Mouse (Mus musculus) CH12.LX (cell line): Measurements from ENCODE around the gene Asic2. TPM values are rescaled to one million over a fixed set of nuclear protein-coding genes. Genes with fewer than 3 reads are reported as not detected.

Experiments
- DNase-seq: peaks from one replicate; pipeline ENCODE4 v3.0.0-alpha.2; 2013; ENCODE audit errors: extremely low read depth
- H3K27ac ChIP-seq: 2 replicates; pipeline ENCODE4 v1.5.1; 2012; ENCODE audit warnings: low read depth, mild to moderate bottlenecking, control low read depth, moderate library complexity; ENCODE audit not compliant: insufficient read depth
- H3K27me3 ChIP-seq: replicated peaks from 2 replicates; pipeline ENCODE3; 2012; ENCODE audit warnings: inconsistent platforms
- H3K36me3 ChIP-seq, 2 experiments: replicated peaks in 1 of 2; 2 replicates each; pipeline versions ENCODE3 to v1.6.1; 2012; ENCODE audit warnings: inconsistent platforms in 1 of 2, low read length in 1 of 2, mild to moderate bottlenecking in 1 of 2, mixed read lengths in 1 of 2, moderate library complexity in 1 of 2; ENCODE audit not compliant: control insufficient read depth in 1 of 2, insufficient read depth in 1 of 2
- H3K4me1 ChIP-seq, 2 experiments: 2 replicates each; pipeline ENCODE4 v1.6.1; 2012; ENCODE audit warnings: inconsistent platforms in 1 of 2, moderate library complexity in 1 of 2; ENCODE audit not compliant: insufficient read depth in 2 of 2, control insufficient read depth in 1 of 2
- H3K4me2 ChIP-seq: 2 replicates; pipeline ENCODE4 v1.6.1; 2012; ENCODE audit warnings: low read depth, mild to moderate bottlenecking, control low read depth; ENCODE audit not compliant: poor library complexity, insufficient read depth, severe bottlenecking
- H3K4me3 ChIP-seq, 3 experiments: fragments of 150-350 bp in 1 of 3; sonication (generic) in 1 of 3; replicated peaks in 1 of 3; 2 replicates each; pipeline versions ENCODE3 to v1.5.1; 2011 to 2012; ENCODE audit warnings: low read depth in 2 of 3, low read length in 2 of 3, mild to moderate bottlenecking in 2 of 3, moderate library complexity in 2 of 3, control low read depth in 1 of 3, improper control_type of control experiment in 1 of 3, inconsistent platforms in 1 of 3, mixed read lengths in 1 of 3; ENCODE audit not compliant: poor library complexity in 1 of 3
- H3K79me2 ChIP-seq: replicated peaks from 2 replicates; pipeline ENCODE4 v1.6.1; 2012; ENCODE audit warnings: mild to moderate bottlenecking, moderate library complexity; ENCODE audit not compliant: control insufficient read depth, poor library complexity, insufficient read depth, severe bottlenecking; ENCODE audit errors: extremely low read depth
- H3K9ac ChIP-seq: 2 replicates; pipeline ENCODE4 v1.6.1; 2012; ENCODE audit warnings: low read depth, mild to moderate bottlenecking, control low read depth, moderate library complexity; ENCODE audit not compliant: insufficient read depth
- H3K9me3 ChIP-seq: replicated peaks from 2 replicates; pipeline ENCODE3; 2012; ENCODE audit warnings: low read length, inconsistent platforms, mixed read lengths
- BHLHE40 ChIP-seq: IDR thresholded peaks from 2 replicates; pipeline ENCODE4 v1.6.1; 2011; ENCODE audit warnings: mild to moderate bottlenecking, low read depth, low read length, improper control_type of control experiment
- CHD1 ChIP-seq: IDR thresholded peaks from 2 replicates; pipeline ENCODE4 v1.6.1; 2012; ENCODE audit warnings: low read depth, low read length, improper control_type of control experiment, inconsistent platforms
- E2F4 ChIP-seq: IDR thresholded peaks from 2 replicates; pipeline ENCODE4 v1.6.1; 2011; ENCODE audit warnings: low read depth, low read length, improper control_type of control experiment; ENCODE audit not compliant: insufficient replicate concordance
- ELF1 ChIP-seq: IDR thresholded peaks from 2 replicates; pipeline ENCODE4 v1.6.1; 2014; ENCODE audit warnings: low read depth, mild to moderate bottlenecking, inconsistent platforms, low read length, improper control_type of control experiment
- EP300 ChIP-seq: IDR thresholded peaks from 2 replicates; pipeline ENCODE4 v1.6.1; 2011; ENCODE audit warnings: low read length, improper control_type of control experiment
- GABPA ChIP-seq: IDR thresholded peaks from 2 replicates; pipeline ENCODE4 v1.6.1; 2012; ENCODE audit warnings: low read depth, low read length, improper control_type of control experiment, inconsistent platforms; ENCODE audit not compliant: insufficient replicate concordance
- IRF4 ChIP-seq: IDR thresholded peaks from 2 replicates; pipeline ENCODE4 v1.6.1; 2014; ENCODE audit warnings: low read depth, mild to moderate bottlenecking, inconsistent platforms, low read length, improper control_type of control experiment
- JUND ChIP-seq: conservative IDR thresholded peaks from 2 replicates; pipeline ENCODE4 v1.6.1; 2011; ENCODE audit warnings: low read depth, low read length, improper control_type of control experiment
- MAX ChIP-seq: IDR thresholded peaks from 2 replicates; pipeline ENCODE4 v1.6.1; 2011; ENCODE audit warnings: low read length, improper control_type of control experiment
- MAZ ChIP-seq: IDR thresholded peaks from 2 replicates; pipeline ENCODE4 v1.6.1; 2012; ENCODE audit warnings: low read depth, mild to moderate bottlenecking, inconsistent platforms, low read length, improper control_type of control experiment, moderate library complexity
- MEF2A ChIP-seq: IDR thresholded peaks from 2 replicates; pipeline ENCODE4 v1.6.1; 2014; ENCODE audit warnings: low read depth, mild to moderate bottlenecking, inconsistent platforms, low read length, improper control_type of control experiment, borderline replicate concordance
- NELFE ChIP-seq: IDR thresholded peaks from 2 replicates; pipeline ENCODE4 v1.6.1; 2011; ENCODE audit warnings: low read depth, low read length, improper control_type of control experiment
- NRF1 ChIP-seq: IDR thresholded peaks from 2 replicates; pipeline ENCODE4 v1.6.1; 2014; ENCODE audit warnings: low read depth, mild to moderate bottlenecking, inconsistent platforms, low read length, improper control_type of control experiment, moderate library complexity
- PAX5 ChIP-seq: IDR thresholded peaks from 2 replicates; pipeline ENCODE4 v1.6.1; 2012; ENCODE audit warnings: low read length, inconsistent platforms, mixed read lengths
- RAD21 ChIP-seq: IDR thresholded peaks from 2 replicates; pipeline ENCODE4 v1.6.1; 2011; ENCODE audit warnings: low read depth, mild to moderate bottlenecking, low read length, improper control_type of control experiment, moderate library complexity
- SIN3A ChIP-seq: IDR thresholded peaks from 2 replicates; pipeline ENCODE4 v1.6.1; 2012; ENCODE audit warnings: low read length, improper control_type of control experiment, inconsistent platforms
- TBP ChIP-seq: conservative IDR thresholded peaks from 2 replicates; pipeline ENCODE4 v1.6.1; 2011; ENCODE audit warnings: low read depth, low read length, improper control_type of control experiment
- TCF12 ChIP-seq: IDR thresholded peaks from 2 replicates; pipeline ENCODE4 v1.6.1; 2014; ENCODE audit warnings: low read depth, mild to moderate bottlenecking, inconsistent platforms, low read length, improper control_type of control experiment
- UBTF ChIP-seq: IDR thresholded peaks from 2 replicates; pipeline ENCODE4 v1.6.1; 2012; ENCODE audit warnings: low read depth, mild to moderate bottlenecking, inconsistent platforms, low read length, improper control_type of control experiment, moderate library complexity
- USF2 ChIP-seq: conservative IDR thresholded peaks from 2 replicates; pipeline ENCODE4 v1.6.1; 2011; ENCODE audit warnings: low read depth, low read length, improper control_type of control experiment
- ZC3H11A ChIP-seq: IDR thresholded peaks from 2 replicates; pipeline ENCODE4 v1.6.1; 2012; ENCODE audit warnings: low read depth, mild to moderate bottlenecking, inconsistent platforms, low read length, improper control_type of control experiment
- ZKSCAN1 ChIP-seq: IDR thresholded peaks from 2 replicates; pipeline ENCODE4 v1.6.1; 2012; ENCODE audit warnings: low read depth, inconsistent platforms, low read length, improper control_type of control experiment, borderline replicate concordance
- ZNF384 ChIP-seq: IDR thresholded peaks from 2 replicates; pipeline ENCODE4 v1.6.1; 2012; ENCODE audit warnings: low read depth, low read length, improper control_type of control experiment, inconsistent platforms
- dilution Hi-C: fragments of 300-500 bp; cut with MboI; formaldehyde crosslinking; loops from 2 replicates; pipeline ENCODE4 v1.14.3; 2020; ENCODE audit warnings: low sequenced_read_pairs; ENCODE audit not compliant: extremely low pct_unique_long_range_greater_than_20kb, extremely low pct_ligation_motif_present
- in situ Hi-C: fragments of 300-500 bp; cut with MboI; formaldehyde crosslinking; loops from 3 replicates; pipeline ENCODE4 v1.14.3; 2019; ENCODE audit warnings: low sequenced_read_pairs, low pct_ligation_motif_present, low pct_unique_long_range_greater_than_20kb, mixed read lengths
- polyA plus RNA-seq: library from polyadenylated mRNA; unstranded; fragments of >175 nt; gene quantifications from 2 replicates; pipeline ENCODE4 v1.2.1, GENCODE M21; 2012; ENCODE audit warnings: low read depth; ENCODE audit not compliant: insufficient read length
- total RNA-seq, 2 experiments: library from RNA; depleted of rRNA; stranded (reverse); fragments of 300-350 nt in 1 of 2; fragments of >200 nt in 1 of 2; gene quantifications; 2 replicates each; pipeline ENCODE4 v1.2.3; 2012 to 2014

The Asic2 gene
- total and polyA plus RNA-seq, 3 experiments = not detected

DNA sequence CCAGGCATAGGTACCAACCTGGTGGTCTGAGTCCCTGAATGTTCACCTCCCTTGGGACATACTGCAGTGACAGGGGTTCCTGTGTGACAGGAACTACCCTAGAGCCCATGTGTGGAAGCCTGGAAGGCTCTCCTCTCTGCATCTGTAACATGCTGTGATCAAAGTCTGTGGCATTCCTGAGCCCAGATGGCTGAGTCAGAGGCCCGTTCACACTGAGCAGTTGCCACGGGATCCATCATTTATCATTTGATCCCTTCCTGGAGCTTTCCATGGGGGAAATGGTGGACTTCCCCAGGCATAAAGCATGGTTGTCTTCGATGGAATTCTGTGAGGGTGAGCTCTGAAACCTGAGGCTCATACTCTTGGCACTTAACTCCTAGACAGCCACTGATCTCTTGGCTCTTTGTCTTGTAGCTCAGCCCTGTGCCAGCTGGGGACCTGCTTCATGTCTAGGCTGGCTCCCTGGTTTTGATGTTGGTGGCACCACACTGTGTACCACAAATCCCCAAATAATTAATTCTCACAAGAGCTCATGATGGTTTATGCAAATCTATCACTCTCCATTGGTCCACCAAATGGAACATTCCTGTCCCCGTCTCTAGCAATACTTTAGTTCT is 1054.7 kb downstream of the Asic2 start:
- H3K9me3 ChIP-seq = no peaks in the 10 kb centered on the region
- no peaks in the 10 kb centered on the region for H3K79me2 ChIP-seq
- H3K4me3 ChIP-seq = no peak overlapping the region
- H3K4me1 ChIP-seq = no peaks in the 10 kb centered on the region
- dilution Hi-C loops (no loop called here), in situ Hi-C loops (loop anchor here (25.0 kb wide), 1 partner anchor 599 kb away; no protein-coding TSS in a partner anchor)
- H3K4me2 ChIP-seq = no peak overlapping the region
- TF ChIP-seq GABPA = no peak
- TF ChIP-seq UBTF = no peak
- no peak for TF ChIP-seq PAX5
- no peak for TF ChIP-seq MAZ
- TF ChIP-seq IRF4 = no peak
- no peak for DNase-seq
- H3K9ac ChIP-seq = no peak overlapping the region
- H3K27me3 ChIP-seq = peaks cover 68% of the 10 kb centered on the region
- no peak overlapping the region for H3K27ac ChIP-seq
- H3K36me3 ChIP-seq = no peaks in the 10 kb centered on the region

DNA sequence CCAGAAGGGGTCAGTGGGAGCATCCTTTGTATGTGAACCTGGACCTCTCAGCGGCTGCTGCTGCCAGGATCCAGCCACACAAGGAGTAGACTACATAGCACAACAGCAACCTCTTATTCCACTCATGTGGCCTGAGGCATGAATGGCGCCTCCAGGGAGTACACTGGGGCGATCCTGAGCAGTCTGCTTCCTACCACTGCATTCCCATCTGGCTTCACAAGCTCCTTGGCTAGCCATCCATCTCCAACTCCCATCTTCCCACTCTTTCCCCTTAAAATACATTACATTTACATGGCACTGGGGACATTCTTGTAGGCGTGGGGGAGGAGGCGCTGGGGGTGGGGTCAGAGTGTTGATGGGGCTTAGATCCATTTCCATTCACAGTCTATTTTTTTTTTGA is 1055.5 kb downstream of the Asic2 start:
- TF ChIP-seq NELFE (no peak), CHD1 (no peak), RAD21 (no peak), MAX (no peak), MAZ (no peak), USF2 (no peak), E2F4 (no peak), TBP (no peak), IRF4 (no peak), NRF1 (no peak), MEF2A (no peak), BHLHE40 (no peak), JUND (no peak), ZC3H11A (no peak), EP300 (no peak), ZKSCAN1 (no peak), SIN3A (no peak), ZNF384 (no peak), ELF1 (no peak), TCF12 (no peak)
- H3K27ac ChIP-seq = no peak overlapping the region
- in situ Hi-C loops = loop anchor here (25.0 kb wide), 1 partner anchor 600 kb away; no protein-coding TSS in a partner anchor
- peaks cover 71% of the 10 kb centered on the region for H3K27me3 ChIP-seq
- no peak overlapping the region for H3K4me2 ChIP-seq
- H3K9me3 ChIP-seq = no peaks in the 10 kb centered on the region
- DNase-seq = no peak
- no peaks in the 10 kb centered on the region for H3K36me3 ChIP-seq
- H3K9ac ChIP-seq = no peak overlapping the region
- no peak overlapping the region for H3K4me3 ChIP-seq
- dilution Hi-C loops = no loop called here
- H3K4me1 ChIP-seq = no peaks in the 10 kb centered on the region
- H3K79me2 ChIP-seq = no peaks in the 10 kb centered on the region
